Mouse (Mus musculus) R1 (cell line): ENCODE data around the gene Il12rb1.
"Not testable (repeated sequence)": the region's sequence is repeated elsewhere in the genome, so short reads cannot be mapped to it uniquely, and the experiment has no call there.

Experiments
- DNase-seq: peaks from one replicate; pipeline ENCODE4 v3.0.0-alpha.2; 2018; ENCODE audit warnings: low read depth, low spot score

The Il12rb1 gene

GRCm38 (mm10) chr8:70800648-70801047 is 7.6 kb upstream of the Il12rb1 start:
- DNase-seq, result no peak

GRCm38 (mm10) chr8:70801156-70801555 is 7.1 kb upstream of the Il12rb1 start:
- no peak for DNase-seq

DNA sequence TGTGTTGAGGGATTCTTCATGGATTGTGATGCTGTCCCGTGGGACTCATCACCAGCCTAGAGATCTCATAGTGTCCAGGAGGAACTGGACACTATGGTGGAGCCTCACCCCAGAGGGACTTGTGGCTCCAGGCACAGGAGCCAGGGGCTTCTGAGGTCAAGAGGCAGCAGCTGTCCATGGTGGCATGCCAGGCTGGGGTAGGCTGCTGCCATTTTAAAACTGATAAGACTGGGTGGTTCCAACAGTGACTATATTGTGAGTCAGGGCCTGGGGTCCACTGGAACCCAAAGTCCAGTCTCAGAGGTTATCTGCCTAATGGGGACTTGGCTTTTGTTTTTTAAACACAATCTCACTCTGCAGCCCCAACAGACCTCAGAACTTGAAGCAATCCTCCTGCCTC is 6.4 kb upstream of the Il12rb1 start:
- no peak for DNase-seq

GRCm38 (mm10) chr8:70802786-70803510 is 5.3 kb upstream of the Il12rb1 start:
- peak; percentile 61 for DNase-seq

DNA sequence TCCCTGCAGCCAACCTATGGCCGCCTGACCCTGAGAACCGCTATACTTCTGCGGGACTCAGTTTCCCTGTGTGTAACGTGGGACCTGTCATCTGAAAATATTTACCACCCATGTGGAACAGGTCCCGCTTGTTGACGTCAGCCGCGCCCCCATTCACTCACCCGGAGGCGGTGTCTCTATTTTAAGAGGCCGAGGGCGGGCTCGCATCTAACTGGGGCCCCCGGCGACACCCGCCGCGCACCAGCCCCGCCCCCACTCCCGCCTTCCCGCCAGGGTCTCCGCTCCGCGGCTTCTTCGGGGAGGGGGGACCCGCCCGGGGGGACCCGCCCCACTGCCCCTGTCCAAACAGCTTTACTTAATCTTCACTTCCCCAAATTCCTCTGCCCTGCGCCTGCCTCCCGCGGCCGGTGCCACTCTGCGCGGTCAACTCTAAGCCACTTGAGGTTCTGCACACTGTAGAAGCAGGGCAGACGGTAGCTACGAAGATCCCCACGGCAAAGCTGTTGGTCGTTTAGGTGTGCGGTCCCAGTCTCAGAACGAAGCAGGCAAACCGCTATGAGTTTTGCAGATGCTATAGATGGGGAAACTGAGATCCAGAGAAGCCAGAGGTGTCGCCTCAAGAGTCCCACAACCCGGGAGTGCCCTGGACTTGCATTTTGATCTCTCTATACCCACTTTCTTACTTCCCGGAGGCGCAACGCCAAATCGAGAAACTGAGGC is 4.3 kb upstream of the Il12rb1 start:
- DNase-seq, result peak; percentile 53

GRCm38 (mm10) chr8:70804481-70805206 is 3.6 kb upstream of the Il12rb1 start, which contains the start of gene Mast3:
Gene Mast3 (minus strand): TSS chr8:70805054.
- peak; percentile 84 for DNase-seq

DNA sequence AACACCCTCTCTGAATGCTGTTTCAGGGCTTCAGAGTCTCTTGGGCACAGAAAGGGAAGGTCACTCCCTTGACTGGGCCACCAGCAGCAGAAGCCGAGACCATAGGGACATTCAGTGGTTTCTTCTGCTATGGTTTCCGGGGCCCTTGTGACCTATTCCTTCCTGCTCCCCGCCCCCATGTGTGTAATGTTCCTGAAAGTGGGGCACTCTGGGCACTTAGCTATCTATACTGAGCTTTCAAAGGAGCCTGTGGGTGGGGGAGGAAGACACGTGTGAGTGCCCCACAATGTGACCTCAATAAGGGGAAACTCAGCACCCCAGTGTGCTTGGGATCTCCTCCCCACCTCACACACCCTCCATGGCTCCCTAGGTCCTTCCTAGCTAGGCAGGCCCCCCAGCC is 1.7 kb upstream of the Il12rb1 start:
- DNase-seq, result no peak

DNA sequence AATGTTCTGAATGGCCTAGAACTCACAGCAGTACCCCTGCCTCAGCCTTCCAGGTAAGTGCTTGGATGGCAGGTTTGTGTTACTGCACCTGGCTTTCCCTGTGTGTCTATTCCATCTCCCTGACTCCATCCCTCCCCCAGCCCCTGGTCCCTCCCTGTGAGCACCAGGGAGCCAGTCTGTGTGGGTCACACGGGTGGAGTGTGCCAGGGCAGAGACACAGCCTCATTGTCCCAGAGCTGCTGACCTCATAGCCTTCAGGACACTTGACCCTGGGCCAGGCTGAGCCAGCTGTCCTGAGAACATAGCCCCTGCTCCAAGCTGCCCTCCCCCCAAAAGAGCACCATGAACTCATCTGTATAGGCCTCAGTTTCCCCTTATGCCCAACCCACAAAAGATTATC is 945 bp upstream of the Il12rb1 start:
- no peak for DNase-seq

GRCm38 (mm10) chr8:70808955-70809701 is 879 bp downstream of the Il12rb1 start:
- no peak for DNase-seq

- no peak for DNase-seq
These were observed 2.9 kb downstream of the Il12rb1 start for GRCm38 (mm10) chr8:70810962-70811680.

GRCm38 (mm10) chr8:70812055-70812454 is 3.8 kb downstream of the Il12rb1 start:
- no peak for DNase-seq

- DNase-seq, result no peak
These were observed 4.6 kb downstream of the Il12rb1 start for GRCm38 (mm10) chr8:70812885-70813284.

DNA sequence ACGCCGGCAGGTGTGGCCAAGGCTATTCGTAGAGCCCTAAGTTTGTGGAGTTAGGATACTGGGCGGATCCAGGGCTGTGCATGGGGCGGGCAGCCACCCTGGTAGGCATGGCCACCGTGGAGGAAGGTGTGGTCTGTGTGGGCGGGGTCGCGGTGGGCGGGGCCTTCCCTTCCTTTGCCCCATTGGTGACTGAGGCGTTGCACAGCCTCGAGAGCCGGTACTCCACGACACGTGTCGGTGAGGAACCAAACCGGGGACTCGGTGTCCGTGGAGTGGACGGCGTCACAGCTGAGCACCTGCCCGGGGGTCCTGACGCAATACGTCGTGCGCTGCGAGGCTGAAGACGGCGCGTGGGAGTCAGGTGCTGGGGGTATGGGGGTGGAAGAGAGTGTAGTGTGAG is 8.4 kb downstream of the Il12rb1 start:
- peak; percentile 84 for DNase-seq

- peak; percentile 100 for DNase-seq
These were observed 12.1 kb downstream of the Il12rb1 start for GRCm38 (mm10) chr8:70820101-70820935.

DNA sequence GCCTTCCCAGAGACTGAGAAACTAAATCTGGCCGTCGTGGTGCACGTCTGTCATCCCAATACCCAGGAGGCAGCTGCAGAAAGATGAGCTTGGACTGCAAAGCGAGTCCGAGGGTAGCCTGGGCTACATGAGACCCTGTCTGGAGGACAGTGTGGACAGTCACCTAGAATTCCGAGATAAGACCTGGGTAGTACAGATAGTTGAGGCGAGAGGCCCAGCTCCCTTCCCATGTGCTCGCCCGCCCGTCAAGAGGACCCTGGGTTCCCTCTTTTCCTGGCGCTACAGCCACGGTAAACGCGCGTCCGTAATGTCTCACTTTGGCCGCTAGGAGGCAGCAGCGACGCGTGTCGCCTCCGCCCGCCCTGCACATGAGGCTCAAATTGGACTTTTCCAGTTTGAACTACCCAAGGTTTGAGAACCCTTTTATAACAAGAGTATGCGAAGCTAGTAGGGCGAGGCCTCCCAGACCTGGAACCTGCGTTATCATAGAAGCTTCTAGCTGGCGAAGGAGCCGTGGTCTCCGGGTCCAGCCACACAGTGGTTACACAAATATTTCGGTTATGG is 13.2 kb downstream of the Il12rb1 start:
- DNase-seq, result peak; percentile 77

GRCm38 (mm10) chr8:70821992-70822391 is 13.7 kb downstream of the Il12rb1 start:
- peak; percentile 36 for DNase-seq

DNA sequence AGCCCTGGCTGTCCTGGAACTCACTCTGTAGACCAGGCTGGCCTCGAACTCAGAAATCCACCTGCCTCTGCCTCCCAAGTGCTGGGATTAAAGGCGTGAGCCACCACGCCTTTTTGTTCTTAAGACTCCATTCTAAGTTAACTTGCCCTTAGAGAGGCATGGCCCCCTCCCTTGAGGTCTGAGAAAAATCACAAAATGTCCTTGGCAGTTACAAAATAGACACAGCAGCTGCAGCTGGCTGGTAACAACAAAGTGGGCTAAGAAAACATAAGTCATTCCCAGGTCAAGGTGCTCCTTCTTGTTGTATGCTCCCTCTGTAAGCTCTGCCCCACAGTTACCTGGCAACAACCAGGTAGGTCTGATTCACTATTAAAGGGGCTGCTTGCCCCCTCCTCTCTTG is 14.3 kb downstream of the Il12rb1 start:
- not testable (repeated sequence) for DNase-seq

- DNase-seq, result no peak
These were observed 15.6 kb downstream of the Il12rb1 start for GRCm38 (mm10) chr8:70823802-70824201.

DNA sequence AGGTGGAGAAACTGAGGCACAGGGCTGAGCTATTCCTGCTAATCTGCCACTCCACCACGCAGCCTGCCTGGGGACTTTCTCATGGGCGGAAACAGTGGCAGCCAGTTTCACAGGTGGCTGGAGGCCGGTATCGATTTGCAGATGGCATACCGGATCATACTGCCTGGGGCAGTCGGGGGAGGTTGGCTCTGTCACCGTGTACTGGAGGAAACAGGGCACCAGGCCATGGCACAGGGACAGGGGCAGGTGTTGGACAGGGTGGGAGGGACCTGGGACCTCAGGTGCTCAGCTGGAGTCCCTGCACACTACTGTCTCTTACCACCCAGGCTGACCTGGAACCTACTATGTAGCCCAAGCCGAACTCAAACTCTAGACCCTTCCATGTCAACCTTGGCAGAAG is 17.6 kb downstream of the Il12rb1 start:
- no peak for DNase-seq

DNA sequence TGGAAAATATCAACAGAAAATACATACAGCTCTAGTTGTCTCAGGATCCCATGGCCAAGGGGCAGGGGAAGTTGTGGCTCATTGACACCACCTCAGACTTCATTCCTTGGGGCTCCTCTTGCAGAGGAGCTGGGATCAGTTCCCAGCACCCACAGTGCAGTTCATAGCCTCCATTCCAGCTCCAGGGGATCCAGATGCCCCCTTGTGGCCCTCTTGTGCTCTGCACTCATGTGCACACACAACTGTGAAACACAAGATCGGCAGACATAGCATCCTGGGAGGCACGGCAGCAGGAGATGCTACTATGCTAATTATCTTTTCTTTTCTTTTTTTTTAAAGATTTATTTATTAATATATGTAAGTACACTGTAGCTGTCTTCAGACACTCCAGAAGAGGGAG is 18.8 kb downstream of the Il12rb1 start:
- peak; percentile 80 for DNase-seq
